Mouse (Mus musculus): ENCODE measurements around the gene Clec12a. TPM values are rescaled to one million over a fixed set of nuclear protein-coding genes. Genes with fewer than 3 reads are reported as not detected.
A peak's percentile ranks its signal among the peaks of the same experiment; 100 is the strongest.

Gene Clec12a
- polyA plus RNA-seq, 1 experiment, result 6.8 TPM

- Histone ChIP-seq H3K4me3 (ENCODE audit: extremely low read depth, insufficient read depth, insufficient read length) (no peak overlapping the region), H3K27ac (ENCODE audit: insufficient read depth, low read length) (no peak overlapping the region; the same call in none of the 2 replicates), H3K36me3 (ENCODE audit: control insufficient read depth, insufficient read depth, low read length) (no peaks in the 10 kb centered on the region), H3K27me3 (ENCODE audit: control insufficient read depth, insufficient read depth, low read length) (no peaks in the 10 kb centered on the region), H3K4me1 (ENCODE audit: control insufficient read depth, insufficient read depth, insufficient read length) (peaks cover 2% of the 10 kb centered on the region; the same call in 1 of the 2 replicates)
- WGBS, result 58% methylated on average over 7 of the region's 7 CpGs
- TF ChIP-seq POLR2A (IDR thresholded peaks at IDR 0.05; ENCODE audit: low read depth, low read length), result no peak
- TF ChIP-seq CTCF (IDR thresholded peaks at IDR 0.05; ENCODE audit: extremely low read depth, insufficient read depth, insufficient read length, insufficient replicate concordance), result no peak
- DNase-seq (ENCODE audit: low read depth in 1 of 2, low spot score in 2 of 2), result no peak
Observed at GRCm38 (mm10) chr6:129369374-129370132, 27.1 kb downstream of the Clec12a start.

GRCm38 (mm10) chr6:129374937-129375471 is 32.5 kb downstream of the Clec12a start:
- H3K4me3 ChIP-seq (ENCODE audit: extremely low read depth, insufficient read depth, insufficient read length), result no peak overlapping the region
- no peak overlapping the region for H3K27ac ChIP-seq (ENCODE audit: insufficient read depth, low read length)
- WGBS, result 6% methylated on average over 2 of the region's 2 CpGs
- peak; percentile 11 to 27 for DNase-seq (ENCODE audit: low read depth in 1 of 2, low spot score in 2 of 2)
- H3K36me3 ChIP-seq (ENCODE audit: control insufficient read depth, insufficient read depth, low read length), result no peaks in the 10 kb centered on the region
- no peaks in the 10 kb centered on the region for H3K27me3 ChIP-seq (ENCODE audit: control insufficient read depth, insufficient read depth, low read length)
- TF ChIP-seq CTCF (IDR thresholded peaks at IDR 0.05; ENCODE audit: extremely low read depth, insufficient read depth, insufficient read length, insufficient replicate concordance) (no peak), POLR2A (IDR thresholded peaks at IDR 0.05; ENCODE audit: low read depth, low read length) (no peak)
- H3K4me1 ChIP-seq (ENCODE audit: control insufficient read depth, insufficient read depth, insufficient read length), result peaks cover 4% of the 10 kb centered on the region; the same call in 1 of the 2 replicates

GRCm38 (mm10) chr6:129380454-129380853 is 38.0 kb downstream of the Clec12a start:
- H3K27me3 ChIP-seq (ENCODE audit: control insufficient read depth, insufficient read depth, low read length), result no peaks in the 10 kb centered on the region
- no peak for TF ChIP-seq POLR2A (IDR thresholded peaks at IDR 0.05; ENCODE audit: low read depth, low read length)
- no peak for TF ChIP-seq CTCF (IDR thresholded peaks at IDR 0.05; ENCODE audit: extremely low read depth, insufficient read depth, insufficient read length, insufficient replicate concordance)
- WGBS, result 85% methylated on average over 4 of the region's 4 CpGs
- no peak overlapping the region for H3K4me3 ChIP-seq (ENCODE audit: extremely low read depth, insufficient read depth, insufficient read length)
- no peak overlapping the region for H3K27ac ChIP-seq (ENCODE audit: insufficient read depth, low read length)
- H3K4me1 ChIP-seq (ENCODE audit: control insufficient read depth, insufficient read depth, insufficient read length), result no peaks in the 10 kb centered on the region
- H3K36me3 ChIP-seq (ENCODE audit: control insufficient read depth, insufficient read depth, low read length), result no peaks in the 10 kb centered on the region
- no peak for DNase-seq (ENCODE audit: low read depth in 1 of 2, low spot score in 2 of 2)

GRCm38 (mm10) chr6:129381736-129382135 is 39.2 kb downstream of the Clec12a start:
- no peak for TF ChIP-seq CTCF (IDR thresholded peaks at IDR 0.05; ENCODE audit: extremely low read depth, insufficient read depth, insufficient read length, insufficient replicate concordance)
- TF ChIP-seq POLR2A (IDR thresholded peaks at IDR 0.05; ENCODE audit: low read depth, low read length), result no peak
- H3K4me3 ChIP-seq (ENCODE audit: extremely low read depth, insufficient read depth, insufficient read length), result no peak overlapping the region
- DNase-seq (ENCODE audit: low read depth in 1 of 2, low spot score in 2 of 2), result no peak
- H3K27ac ChIP-seq (ENCODE audit: insufficient read depth, low read length), result no peak overlapping the region
- 58% methylated on average over 1 of the region's 1 CpGs for WGBS
- H3K4me1 ChIP-seq (ENCODE audit: control insufficient read depth, insufficient read depth, insufficient read length), result no peaks in the 10 kb centered on the region
- H3K27me3 ChIP-seq (ENCODE audit: control insufficient read depth, insufficient read depth, low read length), result no peaks in the 10 kb centered on the region
- H3K36me3 ChIP-seq (ENCODE audit: control insufficient read depth, insufficient read depth, low read length), result no peaks in the 10 kb centered on the region

GRCm38 (mm10) chr6:129383466-129383865 is 41.0 kb downstream of the Clec12a start:
- Histone ChIP-seq H3K4me3 (ENCODE audit: extremely low read depth, insufficient read depth, insufficient read length) (no peak overlapping the region), H3K4me1 (ENCODE audit: control insufficient read depth, insufficient read depth, insufficient read length) (no peaks in the 10 kb centered on the region), H3K36me3 (ENCODE audit: control insufficient read depth, insufficient read depth, low read length) (no peaks in the 10 kb centered on the region), H3K27ac (ENCODE audit: insufficient read depth, low read length) (no peak overlapping the region), H3K27me3 (ENCODE audit: control insufficient read depth, insufficient read depth, low read length) (no peaks in the 10 kb centered on the region)
- WGBS, result 76% methylated on average over 3 of the region's 3 CpGs
- TF ChIP-seq CTCF (IDR thresholded peaks at IDR 0.05; ENCODE audit: extremely low read depth, insufficient read depth, insufficient read length, insufficient replicate concordance) (no peak), POLR2A (IDR thresholded peaks at IDR 0.05; ENCODE audit: low read depth, low read length) (no peak)
- DNase-seq (ENCODE audit: low read depth in 1 of 2, low spot score in 2 of 2), result no peak

- no peak for TF ChIP-seq CTCF (IDR thresholded peaks at IDR 0.05; ENCODE audit: extremely low read depth, insufficient read depth, insufficient read length, insufficient replicate concordance)
- DNase-seq (ENCODE audit: low read depth in 1 of 2, low spot score in 2 of 2), result no peak
- H3K27me3 ChIP-seq (ENCODE audit: control insufficient read depth, insufficient read depth, low read length), result no peaks in the 10 kb centered on the region
- no peak overlapping the region for H3K27ac ChIP-seq (ENCODE audit: insufficient read depth, low read length)
- no peaks in the 10 kb centered on the region for H3K4me1 ChIP-seq (ENCODE audit: control insufficient read depth, insufficient read depth, insufficient read length)
- 92% methylated on average over 4 of the region's 4 CpGs for WGBS
- H3K36me3 ChIP-seq (ENCODE audit: control insufficient read depth, insufficient read depth, low read length), result no peaks in the 10 kb centered on the region
- no peak overlapping the region for H3K4me3 ChIP-seq (ENCODE audit: extremely low read depth, insufficient read depth, insufficient read length)
Observed at GRCm38 (mm10) chr6:129385000-129385399, 42.5 kb downstream of the Clec12a start.

- no peak for TF ChIP-seq CTCF (IDR thresholded peaks at IDR 0.05; ENCODE audit: extremely low read depth, insufficient read depth, insufficient read length, insufficient replicate concordance)
- TF ChIP-seq POLR2A (IDR thresholded peaks at IDR 0.05; ENCODE audit: low read depth, low read length), result no peak
- no peaks in the 10 kb centered on the region for H3K27me3 ChIP-seq (ENCODE audit: control insufficient read depth, insufficient read depth, low read length)
- no peaks in the 10 kb centered on the region for H3K36me3 ChIP-seq (ENCODE audit: control insufficient read depth, insufficient read depth, low read length)
- WGBS, result 81% methylated on average over 2 of the region's 2 CpGs
- no peak within 1 kb of the TSS for H3K27ac ChIP-seq (ENCODE audit: insufficient read depth, low read length)
- H3K4me3 ChIP-seq (ENCODE audit: extremely low read depth, insufficient read depth, insufficient read length), result no peak within 1 kb of the TSS
- DNase-seq (ENCODE audit: low read depth in 1 of 2, low spot score in 2 of 2), result no peak
- no peaks in the 10 kb centered on the region for H3K4me1 ChIP-seq (ENCODE audit: control insufficient read depth, insufficient read depth, insufficient read length)
Observed at GRCm38 (mm10) chr6:129385774-129386173, 43.3 kb downstream of the Clec12a start, which contains the start of gene Clec12b. Clec12b (minus strand) TSS chr6:129385874.
